Mouse (Mus musculus) heart, adult 18-20 months (tissue): ENCODE measurements around the gene Hmgcl. TPM values are rescaled to one million over a fixed set of nuclear protein-coding genes. Genes with fewer than 3 reads are reported as not detected.
"Not testable (repeated sequence)": the region's sequence is repeated elsewhere in the genome, so short reads cannot be mapped to it uniquely, and the experiment has no call there.

Source experiments
- DNase-seq, 2 experiments: peaks; one replicate each; pipeline ENCODE4 v3.0.0; 2021 to 2022; ENCODE audit warnings: mixed read lengths in 1 of 2
- total RNA-seq, 2 experiments: library from RNA; stranded (reverse); gene quantifications; 2 replicates each; pipeline ENCODE4 v1.2.3; 2021

The Hmgcl gene
- total RNA-seq, 2 experiments from 2014 or later, result 87.3 to 91.7 TPM

GRCm38 (mm10) chr4:135926195-135926808 is 19.9 kb upstream of the Hmgcl start:
- DNase-seq, result no peak

- no peak for DNase-seq
Observed at GRCm38 (mm10) chr4:135926861-135927260, 19.4 kb upstream of the Hmgcl start.

GRCm38 (mm10) chr4:135928376-135928775 is 17.9 kb upstream of the Hmgcl start:
- no peak for DNase-seq

- no peak for DNase-seq
Observed at GRCm38 (mm10) chr4:135929405-135929804, 16.8 kb upstream of the Hmgcl start.

GRCm38 (mm10) chr4:135929828-135930227 is 16.4 kb upstream of the Hmgcl start:
- no peak for DNase-seq

GRCm38 (mm10) chr4:135930239-135930638 is 16.0 kb upstream of the Hmgcl start:
- no peak for DNase-seq

GRCm38 (mm10) chr4:135931832-135932231 is 14.4 kb upstream of the Hmgcl start:
- DNase-seq, result peak in 1 of 2 experiments; percentile 33

- DNase-seq, result no peak
Observed at GRCm38 (mm10) chr4:135934708-135935500, 11.3 kb upstream of the Hmgcl start.

GRCm38 (mm10) chr4:135935502-135935901 is 10.7 kb upstream of the Hmgcl start:
- peak; percentile 61 to 68 for DNase-seq

GRCm38 (mm10) chr4:135938858-135939257 is 7.4 kb upstream of the Hmgcl start:
- DNase-seq, result no peak

- DNase-seq, result not testable (repeated sequence)
Observed at GRCm38 (mm10) chr4:135941026-135941425, 5.2 kb upstream of the Hmgcl start.

- no peak for DNase-seq
Observed at GRCm38 (mm10) chr4:135942193-135942592, 4.1 kb upstream of the Hmgcl start.

- peak; percentile 47 to 79 for DNase-seq
Observed at GRCm38 (mm10) chr4:135943389-135943788, 2.9 kb upstream of the Hmgcl start.

- no peak for DNase-seq
Observed at GRCm38 (mm10) chr4:135945706-135946105, 542 bp upstream of the Hmgcl start.

- DNase-seq, result peak in 1 of 2 experiments; percentile 30
Observed at GRCm38 (mm10) chr4:135946659-135947301, 532 bp downstream of the Hmgcl start.

GRCm38 (mm10) chr4:135948142-135948541 is 1.9 kb downstream of the Hmgcl start:
- DNase-seq, result peak in 1 of 2 experiments; percentile 68

- DNase-seq, result peak; percentile 41 to 71
Observed at GRCm38 (mm10) chr4:135949475-135949874, 3.2 kb downstream of the Hmgcl start.

- DNase-seq, result peak in 1 of 2 experiments; percentile 53
Observed at GRCm38 (mm10) chr4:135949911-135950310, 3.7 kb downstream of the Hmgcl start.

- DNase-seq, result no peak
Observed at GRCm38 (mm10) chr4:135950365-135950764, 4.1 kb downstream of the Hmgcl start.

GRCm38 (mm10) chr4:135951505-135951904 is 5.3 kb downstream of the Hmgcl start:
- no peak for DNase-seq

- no peak for DNase-seq
Observed at GRCm38 (mm10) chr4:135953179-135953578, 6.9 kb downstream of the Hmgcl start.

- peak; percentile 67 to 92 for DNase-seq
Observed at GRCm38 (mm10) chr4:135954241-135954640, 8.0 kb downstream of the Hmgcl start.

- no peak for DNase-seq
Observed at GRCm38 (mm10) chr4:135955886-135956285, 9.6 kb downstream of the Hmgcl start.
